Mouse (Mus musculus) lung, embryonic 15.5 days (tissue): ENCODE measurements around the gene Tcf15. TPM values are rescaled to one million over a fixed set of nuclear protein-coding genes. Genes with fewer than 3 reads are reported as not detected.

Experiments
- ATAC-seq: fragments of 200-750 bp; cut with Nextera tagmentation; 2 replicates; pipeline ENCODE4 v1.8.0; 2017; ENCODE audit warnings: moderate number of reproducible peaks, borderline replicate concordance; ENCODE audit not compliant: low FRiP score, low TSS enrichment; ENCODE audit errors: extremely low read depth
- H3K27ac ChIP-seq: fragments of 300-500 bp; sonication (generic); 2 replicates; pipeline ENCODE4 v1.5.1; 2015; ENCODE audit warnings: moderate library complexity, mild to moderate bottlenecking, inconsistent platforms
- H3K27me3 ChIP-seq: fragments of 300-500 bp; sonication (generic); 2 replicates; pipeline ENCODE4 v1.6.1; 2015; ENCODE audit warnings: inconsistent platforms
- H3K36me3 ChIP-seq: fragments of 300-500 bp; sonication (generic); 2 replicates; pipeline ENCODE4 v1.6.1; 2015; ENCODE audit warnings: inconsistent platforms
- H3K4me1 ChIP-seq: fragments of 300-500 bp; sonication (generic); 2 replicates; pipeline ENCODE4 v1.6.1; 2015; ENCODE audit warnings: inconsistent platforms
- H3K4me2 ChIP-seq: fragments of 300-500 bp; sonication (generic); 2 replicates; pipeline ENCODE4 v1.6.1; 2015; ENCODE audit warnings: inconsistent platforms, mild to moderate bottlenecking, moderate library complexity
- H3K4me3 ChIP-seq: fragments of 300-500 bp; sonication (generic); 2 replicates; pipeline ENCODE4 v1.5.1; 2015; ENCODE audit warnings: mild to moderate bottlenecking, inconsistent platforms
- H3K9ac ChIP-seq: fragments of 300-500 bp; sonication (generic); 2 replicates; pipeline ENCODE4 v1.6.1; 2015; ENCODE audit warnings: inconsistent platforms
- H3K9me3 ChIP-seq: fragments of 300-500 bp; sonication (generic); 2 replicates; pipeline ENCODE4 v1.6.1; 2016; ENCODE audit warnings: inconsistent platforms
- WGBS: fragments of 180-500 bp; shearing (Covaris S2); methylation state at CpG from one replicate; pipeline ENCODE4 v1.1.7; 2015; 5-methylcytosine and 5-hydroxymethylcytosine counted together
- polyA plus RNA-seq: library from polyadenylated mRNA; unstranded; fragments of >200 nt; fragmentation: Nextera tagmentation; extraction: Ambion mirVana; gene quantifications from 2 replicates; pipeline ENCODE4 v1.2.1, GENCODE M21; 2015

Tcf15 gene
- polyA plus RNA-seq, 1 experiment from 2014 or later = 7.8 TPM

DNA sequence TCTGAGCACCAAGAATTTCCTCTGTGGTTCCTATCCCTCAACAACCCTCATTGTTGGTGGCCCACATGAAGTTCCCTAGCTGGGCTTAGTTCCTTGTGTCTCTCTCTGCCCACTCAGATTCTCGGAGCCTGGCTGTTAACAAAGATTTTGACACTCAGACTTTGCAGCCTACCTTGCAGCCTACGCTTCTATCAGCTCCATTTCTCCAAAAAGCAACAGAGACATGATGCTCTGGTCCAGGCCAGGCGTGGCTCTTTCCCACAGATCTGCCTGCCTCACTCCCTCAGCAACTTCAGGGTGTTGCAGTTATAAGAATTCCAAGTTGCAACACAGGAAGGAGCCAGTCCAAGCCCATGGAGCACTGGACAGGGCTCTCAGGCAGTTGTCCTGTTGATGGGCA is 13.6 kb upstream of the Tcf15 start:
- peaks cover 9% of the 10 kb centered on the region; the same call in 1 of the 2 replicates for H3K4me1 ChIP-seq
- H3K36me3 ChIP-seq = no peaks in the 10 kb centered on the region
- H3K9ac ChIP-seq = no peak overlapping the region
- no peak overlapping the region for H3K4me2 ChIP-seq
- no peak overlapping the region for H3K27ac ChIP-seq
- 72% methylated on average over 3 of the region's 3 CpGs for WGBS
- no peak for ATAC-seq
- H3K4me3 ChIP-seq = no peak overlapping the region
- H3K27me3 ChIP-seq = no peaks in the 10 kb centered on the region
- no peaks in the 10 kb centered on the region for H3K9me3 ChIP-seq

DNA sequence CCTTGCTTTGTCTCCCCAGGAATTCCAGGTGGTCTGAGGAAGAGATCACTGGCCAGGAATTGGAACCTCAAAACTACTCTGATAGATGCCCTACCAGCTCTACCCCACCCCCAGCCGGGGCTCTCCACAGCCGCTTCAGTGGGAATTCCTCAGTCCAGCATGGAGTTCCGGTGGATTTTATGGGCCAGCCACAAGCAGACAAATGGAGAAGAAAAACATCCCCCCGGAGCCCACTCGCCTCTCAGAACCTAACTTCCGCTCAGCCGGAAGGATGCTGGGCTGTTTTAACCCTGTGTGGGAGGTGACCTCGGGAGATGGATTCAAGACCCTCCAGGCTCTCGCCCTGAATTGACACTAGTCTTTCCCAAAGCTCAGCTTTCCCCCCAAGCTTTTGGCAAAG is 11.3 kb upstream of the Tcf15 start:
- no peaks in the 10 kb centered on the region for H3K9me3 ChIP-seq
- WGBS = 33% methylated on average over 9 of the region's 9 CpGs
- no peak overlapping the region for H3K27ac ChIP-seq
- no peak overlapping the region for H3K4me3 ChIP-seq
- H3K4me2 ChIP-seq = no peak overlapping the region
- no peak overlapping the region for H3K9ac ChIP-seq
- H3K27me3 ChIP-seq = no peaks in the 10 kb centered on the region
- ATAC-seq = no peak
- H3K4me1 ChIP-seq = peaks cover 9% of the 10 kb centered on the region; the same call in 1 of the 2 replicates
- no peaks in the 10 kb centered on the region for H3K36me3 ChIP-seq

- H3K9ac ChIP-seq = no peak overlapping the region
- no peak overlapping the region for H3K27ac ChIP-seq
- no peak overlapping the region for H3K4me2 ChIP-seq
- H3K4me3 ChIP-seq = no peak overlapping the region
- no peaks in the 10 kb centered on the region for H3K27me3 ChIP-seq
- 0 out of 2 replicates have a peak, but pooled peaks have one; percentile 14 for ATAC-seq
- H3K4me1 ChIP-seq = peaks cover 9% of the 10 kb centered on the region; the same call in 1 of the 2 replicates
- no peaks in the 10 kb centered on the region for H3K36me3 ChIP-seq
- WGBS = 40% methylated on average over 8 of the region's 8 CpGs
- H3K9me3 ChIP-seq = no peaks in the 10 kb centered on the region
These were observed 10.7 kb upstream of the Tcf15 start for GRCm38 (mm10) chr2:152132691-152133090.

DNA sequence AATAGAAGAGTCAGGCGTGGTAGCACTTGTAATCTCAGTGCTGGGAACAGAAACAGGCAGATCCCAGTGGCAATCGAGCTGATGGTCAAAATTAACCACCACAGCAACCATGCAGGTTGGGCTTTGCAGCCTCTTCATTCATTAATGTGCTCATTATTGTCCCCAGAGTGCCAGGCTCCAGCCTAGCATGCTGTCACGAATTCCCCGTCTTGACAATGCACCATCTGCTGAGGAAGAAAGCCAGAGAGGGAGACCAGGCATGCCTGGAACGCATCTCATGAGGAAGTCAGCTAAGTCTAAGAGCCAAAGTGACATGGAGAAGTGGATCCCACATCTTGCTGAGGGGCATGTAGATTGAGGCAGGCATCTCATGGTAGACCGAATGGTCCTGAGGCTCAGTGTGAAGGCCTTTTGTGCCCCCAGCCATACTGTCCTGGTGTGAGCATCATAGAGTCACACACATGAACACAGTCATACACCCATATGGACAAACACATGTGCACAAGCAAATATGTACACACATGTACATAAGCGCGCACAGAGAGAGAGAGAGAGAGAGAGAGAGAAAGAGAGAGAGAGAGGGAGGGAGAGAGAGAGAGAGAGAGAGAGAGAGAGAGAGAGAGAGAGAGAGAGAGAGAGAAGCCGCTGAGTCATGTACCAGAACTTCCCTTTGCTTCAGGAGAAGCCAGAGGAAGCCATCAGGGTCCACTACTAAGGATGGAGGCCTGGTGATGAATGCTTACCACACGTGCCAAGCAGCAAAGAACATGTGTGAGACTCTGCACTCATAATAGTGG is 4.0 kb upstream of the Tcf15 start:
- no peak overlapping the region for H3K4me2 ChIP-seq
- H3K4me1 ChIP-seq = peaks cover 30% of the 10 kb centered on the region
- H3K36me3 ChIP-seq = no peaks in the 10 kb centered on the region
- H3K27me3 ChIP-seq = peaks cover 33% of the 10 kb centered on the region
- H3K9me3 ChIP-seq = no peaks in the 10 kb centered on the region
- H3K27ac ChIP-seq = no peak overlapping the region
- no peak for ATAC-seq
- H3K4me3 ChIP-seq = no peak overlapping the region
- 69% methylated on average over 10 of the region's 10 CpGs for WGBS
- no peak overlapping the region for H3K9ac ChIP-seq

DNA sequence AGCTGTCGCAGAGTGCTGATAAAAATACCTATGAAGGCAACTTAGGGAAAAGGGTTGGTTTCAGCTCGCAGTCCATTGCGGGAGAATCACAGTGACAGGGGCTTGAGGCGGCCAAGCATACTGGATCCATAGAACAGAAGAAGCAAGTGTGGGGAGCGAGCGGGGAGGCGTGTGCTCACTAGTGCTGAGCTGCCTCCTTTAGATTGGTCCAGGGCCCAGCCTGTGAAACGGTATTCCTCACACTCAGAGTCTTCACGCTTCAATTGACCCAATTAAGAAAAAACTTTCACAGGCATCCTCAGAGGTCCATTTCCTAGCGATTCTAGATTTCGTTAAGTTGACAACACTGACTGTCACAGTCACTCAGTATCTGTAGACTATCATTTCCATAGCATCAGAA is 2.4 kb upstream of the Tcf15 start:
- Histone ChIP-seq H3K4me3 (no peak overlapping the region), H3K36me3 (no peaks in the 10 kb centered on the region), H3K4me1 (peaks cover 30% of the 10 kb centered on the region), H3K27ac (no peak overlapping the region), H3K9ac (no peak overlapping the region), H3K27me3 (peaks cover 48% of the 10 kb centered on the region), H3K4me2 (no peak overlapping the region), H3K9me3 (no peaks in the 10 kb centered on the region)
- ATAC-seq = no peak
- WGBS = 49% methylated on average over 11 of the region's 11 CpGs

GRCm38 (mm10) chr2:152141491-152141890 is 1.9 kb upstream of the Tcf15 start:
- Histone ChIP-seq H3K9ac (peak overlapping the region; percentile 43; the same call in 1 of the 2 replicates), H3K27ac (peak overlapping the region; percentile 70), H3K4me1 (peaks cover 30% of the 10 kb centered on the region), H3K9me3 (no peaks in the 10 kb centered on the region), H3K27me3 (peaks cover 48% of the 10 kb centered on the region), H3K4me2 (peak overlapping the region; percentile 88), H3K36me3 (no peaks in the 10 kb centered on the region), H3K4me3 (peak overlapping the region; percentile 49)
- 22% methylated on average over 1 of the region's 1 CpGs for WGBS
- no peak for ATAC-seq

- Histone ChIP-seq H3K27ac (peak overlapping the region; percentile 70), H3K4me2 (peak overlapping the region; percentile 88), H3K9ac (peak overlapping the region; percentile 43), H3K4me1 (peaks cover 30% of the 10 kb centered on the region), H3K9me3 (no peaks in the 10 kb centered on the region), H3K27me3 (peaks cover 48% of the 10 kb centered on the region), H3K4me3 (peak overlapping the region; percentile 49), H3K36me3 (no peaks in the 10 kb centered on the region)
- 0% methylated on average over 13 of the region's 13 CpGs for WGBS
- ATAC-seq = peak; percentile 63
These were observed 1.3 kb upstream of the Tcf15 start for GRCm38 (mm10) chr2:152142046-152142445.

DNA sequence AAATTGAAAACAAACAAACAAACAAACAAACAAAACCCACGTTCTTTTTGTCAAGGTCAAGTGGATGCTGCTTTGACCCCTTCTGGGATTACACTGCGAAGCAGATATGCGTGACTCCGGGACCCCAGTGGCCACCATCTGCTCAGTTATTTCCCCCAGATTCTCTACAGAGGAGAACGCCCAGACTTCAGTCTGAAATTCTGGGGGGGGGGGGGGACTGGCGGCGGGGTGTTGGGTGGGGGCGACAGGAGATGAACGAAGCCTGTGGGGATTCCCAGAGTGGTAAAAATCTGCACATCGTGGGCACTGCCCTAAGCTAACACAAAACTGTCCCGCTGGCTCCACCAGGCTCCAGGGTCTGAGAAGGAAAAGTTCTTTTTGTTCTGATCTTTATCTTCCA is 790 bp upstream of the Tcf15 start:
- Histone ChIP-seq H3K4me3 (peak overlapping the region; percentile 49), H3K36me3 (no peaks in the 10 kb centered on the region), H3K9ac (no peak overlapping the region), H3K4me2 (peak overlapping the region; percentile 88), H3K27ac (peak overlapping the region; percentile 57; the same call in 1 of the 2 replicates), H3K9me3 (no peaks in the 10 kb centered on the region), H3K4me1 (peaks cover 30% of the 10 kb centered on the region), H3K27me3 (peaks cover 49% of the 10 kb centered on the region)
- ATAC-seq = no peak
- 4% methylated on average over 11 of the region's 11 CpGs for WGBS

DNA sequence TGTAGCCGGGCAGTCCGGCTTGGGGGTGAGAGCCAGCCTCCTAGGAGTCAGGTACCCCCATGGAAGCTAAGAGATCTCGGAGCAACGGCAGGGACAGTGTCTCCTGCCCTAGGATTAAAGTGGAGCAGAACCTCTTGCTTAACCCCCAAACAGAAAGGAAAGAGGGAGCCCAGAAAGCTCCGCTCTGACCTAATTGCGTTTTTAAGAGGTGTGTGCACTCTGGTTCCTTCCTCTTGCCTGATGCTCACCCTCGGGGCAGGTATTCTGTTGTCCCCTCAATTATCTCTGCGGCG is 743 bp downstream of the Tcf15 start:
- H3K27me3 ChIP-seq = peaks cover 52% of the 10 kb centered on the region
- H3K4me2 ChIP-seq = peak overlapping the region; percentile 88
- H3K36me3 ChIP-seq = no peaks in the 10 kb centered on the region
- peak overlapping the region; percentile 31; the same call in 1 of the 2 replicates for H3K9ac ChIP-seq
- WGBS = 21% methylated on average over 9 of the region's 9 CpGs
- peaks cover 30% of the 10 kb centered on the region for H3K4me1 ChIP-seq
- H3K27ac ChIP-seq = no peak overlapping the region
- H3K9me3 ChIP-seq = no peaks in the 10 kb centered on the region
- ATAC-seq = no peak
- peak overlapping the region; percentile 49 for H3K4me3 ChIP-seq

GRCm38 (mm10) chr2:152144501-152144900 is 1.1 kb downstream of the Tcf15 start:
- peaks cover 30% of the 10 kb centered on the region for H3K4me1 ChIP-seq
- H3K9ac ChIP-seq = no peak overlapping the region
- H3K9me3 ChIP-seq = no peaks in the 10 kb centered on the region
- peak overlapping the region; percentile 88 for H3K4me2 ChIP-seq
- no peak for ATAC-seq
- 68% methylated on average over 5 of the region's 5 CpGs for WGBS
- H3K36me3 ChIP-seq = no peaks in the 10 kb centered on the region
- no peak overlapping the region for H3K27ac ChIP-seq
- peaks cover 52% of the 10 kb centered on the region for H3K27me3 ChIP-seq
- H3K4me3 ChIP-seq = peak overlapping the region; percentile 49

- Histone ChIP-seq H3K27me3 (peaks cover 48% of the 10 kb centered on the region), H3K4me2 (no peak overlapping the region)
- WGBS = 65% methylated on average over 2 of the region's 2 CpGs
These were observed 2.4 kb downstream of the Tcf15 start for GRCm38 (mm10) chr2:152145711-152146110.

GRCm38 (mm10) chr2:152147079-152147478 is 3.7 kb downstream of the Tcf15 start:
- H3K4me1 ChIP-seq = peaks cover 21% of the 10 kb centered on the region
- ATAC-seq = no peak
- WGBS = 63% methylated on average over 3 of the region's 3 CpGs
- peaks cover 41% of the 10 kb centered on the region for H3K27me3 ChIP-seq
- H3K36me3 ChIP-seq = no peaks in the 10 kb centered on the region
- no peak overlapping the region for H3K4me3 ChIP-seq
- no peak overlapping the region for H3K27ac ChIP-seq
- no peak overlapping the region for H3K9ac ChIP-seq
- no peaks in the 10 kb centered on the region for H3K9me3 ChIP-seq
- no peak overlapping the region for H3K4me2 ChIP-seq

More at GRCm38 (mm10) chr2:152145711-152146110, 2.4 kb downstream of the Tcf15 start:
- Histone ChIP-seq H3K9me3 (no peaks in the 10 kb centered on the region), H3K4me3 (no peak overlapping the region), H3K4me1 (peaks cover 30% of the 10 kb centered on the region), H3K27ac (no peak overlapping the region), H3K36me3 (no peaks in the 10 kb centered on the region), H3K9ac (no peak overlapping the region)
- no peak for ATAC-seq
